In genomic region chr14:17742902-17743712, GRCm38 (mm10) we compare ENCODE assay signal across 15 mouse cellular contexts.
DNase-seq lines count a peak whose midpoint lies in the region; ATAC-seq lines count a peak whose summit lies in the region.
"Had no signal": no experiment of that assay in that cellular context is flagged by ENCODE, and none has a peak within 500 bp of the region (broad histone marks: within the 10 kb centered on the region; RNA-seq: fewer than 3 reads in every experiment).

No protein-coding gene starts in this region.

- ATAC-seq in stomach, embryonic 16.5 days (ENCODE audit: insufficient read depth, low FRiP score), result peak; percentile 40; the same call in 1 of the 2 replicates
- no peak for ATAC-seq in inflammation-experienced regulatory T-cells, adult 6 months
- ATAC-seq: CD4-positive, CD25-positive, alpha-beta regulatory T cell, adult 4 months had no signal

- no peaks in the 10 kb centered on the region for H3K9me3 ChIP-seq in heart, embryonic 10.5 days
- no peaks in the 10 kb centered on the region for H3K9me3 ChIP-seq in stomach, embryonic 16.5 days (replicated peaks; ENCODE audit: control insufficient read depth, low read length)
- H3K9me3 ChIP-seq: liver, embryonic 15.5 days; midbrain, embryonic 10.5 days had no signal

- H3K27me3 ChIP-seq in heart, embryonic 10.5 days (ENCODE audit: insufficient read depth, poor library complexity, severe bottlenecking), result no peaks in the 10 kb centered on the region
- H3K27me3 ChIP-seq in stomach, embryonic 16.5 days (ENCODE audit: control insufficient read depth, insufficient read depth, low read length), result no peaks in the 10 kb centered on the region
- H3K27me3 ChIP-seq: liver, embryonic 15.5 days had no signal

- no peaks in the 10 kb centered on the region for H3K36me3 ChIP-seq in heart, embryonic 10.5 days
- no peaks in the 10 kb centered on the region for H3K36me3 ChIP-seq in stomach, embryonic 16.5 days (ENCODE audit: control insufficient read depth, insufficient read depth, low read length)
- H3K36me3 ChIP-seq: liver, embryonic 15.5 days; midbrain, embryonic 10.5 days had no signal

- H3K27ac ChIP-seq in heart, embryonic 10.5 days, result no peak overlapping the region
- peak overlapping the region; percentile 41; the same call in 1 of the 2 replicates for H3K27ac ChIP-seq in brown adipose tissue, adult 24 weeks (replicated peaks; ENCODE audit: low read depth, low read length)
- H3K27ac ChIP-seq in stomach, embryonic 16.5 days (ENCODE audit: low read length), result peak overlapping the region; percentile 28; the same call in 1 of the 2 replicates
- H3K27ac ChIP-seq: liver, embryonic 15.5 days; midbrain, embryonic 10.5 days had no signal

- WGBS in heart, embryonic 10.5 days, result 62% methylated on average over 9 of the region's 9 CpGs
- 37% methylated on average over 9 of the region's 9 CpGs for WGBS in stomach, embryonic 16.5 days

- no peak overlapping the region for H3K9ac ChIP-seq in stomach, embryonic 16.5 days (ENCODE audit: low read length)
- H3K9ac ChIP-seq: liver, embryonic 15.5 days had no signal

- DNase-seq in heart, adult 18-20 months, result peak; percentile 64 to 69
- no peak for DNase-seq in heart, embryonic 10.5 days (ENCODE audit: low spot score)
- DNase-seq in lung, postnatal 36 days, result peak; percentile 23
- DNase-seq in lung, postnatal 4 days, result no peak
- DNase-seq in MN1 (ENCODE audit: low spot score), result no peak
- DNase-seq: embryo, embryonic 11 days; kidney, adult 9 months; left cerebral cortex, postnatal 4 days had no signal

- H3K4me1 ChIP-seq in heart, embryonic 10.5 days, result no peaks in the 10 kb centered on the region
- H3K4me1 ChIP-seq in brown adipose tissue, adult 24 weeks (ENCODE audit: control insufficient read depth, insufficient read depth, insufficient read length, low read length), result peaks cover 7% of the 10 kb centered on the region
- no peaks in the 10 kb centered on the region for H3K4me1 ChIP-seq in stomach, embryonic 16.5 days (ENCODE audit: control insufficient read depth, insufficient read depth, low read length)
- H3K4me1 ChIP-seq: liver, embryonic 15.5 days had no signal

- no peak overlapping the region for H3K4me3 ChIP-seq in heart, embryonic 10.5 days
- H3K4me3 ChIP-seq in brown adipose tissue, adult 24 weeks (ENCODE audit: insufficient read depth, low read depth, low read length), result no peak overlapping the region
- H3K4me3 ChIP-seq in stomach, embryonic 16.5 days (replicated peaks; ENCODE audit: low read length), result no peak overlapping the region
- H3K4me3 ChIP-seq: erythroblast, embryonic 14.5 days; liver, embryonic 15.5 days; midbrain, embryonic 10.5 days had no signal

- no peak overlapping the region for H3K4me2 ChIP-seq in stomach, embryonic 16.5 days (ENCODE audit: low read depth, low read length)
- H3K4me2 ChIP-seq: liver, embryonic 15.5 days had no signal

Comparison
In these comparisons a context has a peak if more than half of its experiments do, and no peak if none do; other contexts are left out.
1. DNase-seq: peak in heart, adult 18-20 months (2 of 2) and lung, postnatal 36 days (single experiment); none in heart, embryonic 10.5 days (single experiment), lung, postnatal 4 days (0 of 2) and MN1 (single experiment).